Mouse (Mus musculus) thymus, adult 2 months (tissue): Measurements from ENCODE around the gene Tedc2. TPM values are rescaled to one million over a fixed set of nuclear protein-coding genes. Genes with fewer than 3 reads are reported as not detected.

Source experiments
- DNase-seq: peaks from one replicate; pipeline ENCODE4 v3.0.0; 2021
- H3K27ac ChIP-seq: fragments of 200-500 bp; 2 replicates; pipeline ENCODE4 v1.5.1; 2012; ENCODE audit warnings: low read length, control low read depth; ENCODE audit not compliant: control insufficient read depth, insufficient read depth
- H3K27me3 ChIP-seq: fragments of 200-500 bp; 2 replicates; pipeline ENCODE4 v1.6.1; 2012; ENCODE audit warnings: mild to moderate bottlenecking, low read length, moderate library complexity, mixed read lengths; ENCODE audit not compliant: control insufficient read depth, insufficient read depth
- H3K36me3 ChIP-seq: fragments of 200-500 bp; 2 replicates; pipeline ENCODE4 v1.6.1; 2012; ENCODE audit warnings: mild to moderate bottlenecking, low read length, moderate library complexity; ENCODE audit not compliant: control insufficient read depth, insufficient read depth
- H3K4me1 ChIP-seq: fragments of 200-500 bp; replicated peaks from 2 replicates; pipeline ENCODE4 v1.6.1; 2012; ENCODE audit warnings: low read length; ENCODE audit not compliant: control insufficient read depth, insufficient read depth
- H3K4me3 ChIP-seq: fragments of 200-500 bp; 2 replicates; pipeline ENCODE4 v1.5.1; 2012; ENCODE audit warnings: mild to moderate bottlenecking, low read length, control low read depth, moderate library complexity; ENCODE audit not compliant: control insufficient read depth, insufficient read depth
- CTCF ChIP-seq: fragments of 200-500 bp; IDR thresholded peaks from 2 replicates; pipeline ENCODE4 v1.5.1; 2012; ENCODE audit warnings: mild to moderate bottlenecking, control low read depth, low read length, moderate library complexity, borderline replicate concordance; ENCODE audit not compliant: control insufficient read depth, poor library complexity, insufficient read depth; ENCODE audit errors: extremely low read depth
- POLR2A ChIP-seq: fragments of 200-500 bp; IDR thresholded peaks from 2 replicates; pipeline ENCODE4 v1.6.1; 2012; ENCODE audit warnings: mild to moderate bottlenecking, low read length, control low read depth, moderate library complexity; ENCODE audit not compliant: control insufficient read depth, poor library complexity, insufficient read depth; ENCODE audit errors: extremely low read depth
- WGBS: fragments of 180-500 bp; shearing (Covaris S2); methylation state at CpG from one replicate; pipeline ENCODE4 v1.1.7; 2018; 5-methylcytosine and 5-hydroxymethylcytosine counted together
- polyA plus RNA-seq: library from polyadenylated mRNA; depleted of rRNA; stranded (reverse); fragments of >200 nt; gene quantifications from 2 replicates; pipeline ENCODE4 v1.2.3, GENCODE M21; 2012

The Tedc2 gene
- polyA plus RNA-seq, 1 experiment, result 20.0 TPM

DNA sequence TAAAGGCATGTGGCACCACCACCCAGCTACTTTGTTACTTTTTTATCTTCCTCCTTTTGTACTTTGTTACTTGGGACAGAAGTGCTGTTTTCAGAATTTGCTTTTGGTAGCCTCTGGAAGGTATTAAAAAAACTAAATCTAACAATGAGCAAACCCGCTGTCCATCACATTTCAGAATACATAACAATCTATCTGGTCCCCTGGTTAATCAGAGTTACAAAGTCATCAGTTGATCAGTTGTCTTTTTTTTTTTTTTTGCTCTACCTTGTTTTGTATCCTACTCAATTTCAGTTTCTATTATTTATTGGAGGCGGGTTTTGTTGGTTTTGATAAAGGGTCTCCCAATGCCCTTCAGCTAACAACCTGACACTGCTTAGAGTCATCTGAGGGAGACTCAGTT is 31.7 kb upstream of the Tedc2 start:
- peaks cover 7% of the 10 kb centered on the region for H3K4me1 ChIP-seq
- DNase-seq, result no peak
- no peak overlapping the region for H3K27ac ChIP-seq
- WGBS, result 98% methylated on average over 2 of the region's 2 CpGs
- no peaks in the 10 kb centered on the region for H3K27me3 ChIP-seq
- H3K36me3 ChIP-seq, result peaks cover 11% of the 10 kb centered on the region; the same call in 1 of the 2 replicates
- H3K4me3 ChIP-seq, result no peak overlapping the region
- no peak for TF ChIP-seq POLR2A
- no peak for TF ChIP-seq CTCF

DNA sequence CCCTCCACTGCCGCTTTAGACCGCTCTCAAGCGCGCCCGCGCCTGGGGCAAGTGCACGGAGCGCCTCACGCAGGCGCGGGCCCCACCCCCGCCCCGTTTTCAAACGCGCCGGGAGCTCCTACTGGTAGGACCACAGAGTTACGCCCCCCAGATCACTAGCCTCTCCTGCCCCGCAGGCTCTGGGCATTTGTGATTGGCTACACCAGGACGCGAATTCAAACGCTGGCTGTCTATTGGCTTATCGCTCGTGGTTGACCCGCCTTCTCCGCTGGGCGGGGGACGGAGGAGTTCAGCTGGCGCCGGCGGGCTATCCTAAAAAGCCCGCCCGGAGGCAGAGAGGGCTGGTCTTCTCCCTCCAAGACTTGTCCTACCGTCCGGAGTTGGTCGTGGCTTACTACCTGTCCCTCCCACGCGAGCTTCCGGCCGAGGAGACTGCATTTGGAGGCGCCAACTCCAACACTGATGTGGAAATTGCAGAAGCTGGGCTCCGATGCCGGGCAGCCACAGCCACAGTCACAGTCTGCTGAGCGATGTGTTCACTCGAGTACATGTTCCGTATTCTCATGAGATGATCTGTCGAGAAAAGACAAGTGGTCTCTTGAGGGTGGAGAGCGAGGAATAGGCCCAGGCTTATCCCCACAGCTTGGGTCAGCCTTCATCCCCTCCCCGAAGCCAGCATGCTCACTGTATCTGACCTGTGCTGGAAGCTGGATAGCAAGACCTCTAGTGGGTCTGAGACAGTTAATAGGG is 30.8 kb upstream of the Tedc2 start, which contains the start of gene Ccnf:
Ccnf (minus strand) TSS at position 165 of the 750 bp plus-strand sequence.
- Histone ChIP-seq H3K4me3 (peak within 1 kb of the TSS; percentile 77), H3K27ac (peak within 1 kb of the TSS; percentile 20; the same call in 1 of the 2 replicates), H3K27me3 (no peaks in the 10 kb centered on the region), H3K4me1 (peaks cover 7% of the 10 kb centered on the region), H3K36me3 (peaks cover 11% of the 10 kb centered on the region; the same call in 1 of the 2 replicates)
- DNase-seq, result peak; percentile 97
- TF ChIP-seq POLR2A (peak; percentile 68), CTCF (peak; percentile 77)
- under 1% methylated on average over 48 of the region's 48 CpGs for WGBS

DNA sequence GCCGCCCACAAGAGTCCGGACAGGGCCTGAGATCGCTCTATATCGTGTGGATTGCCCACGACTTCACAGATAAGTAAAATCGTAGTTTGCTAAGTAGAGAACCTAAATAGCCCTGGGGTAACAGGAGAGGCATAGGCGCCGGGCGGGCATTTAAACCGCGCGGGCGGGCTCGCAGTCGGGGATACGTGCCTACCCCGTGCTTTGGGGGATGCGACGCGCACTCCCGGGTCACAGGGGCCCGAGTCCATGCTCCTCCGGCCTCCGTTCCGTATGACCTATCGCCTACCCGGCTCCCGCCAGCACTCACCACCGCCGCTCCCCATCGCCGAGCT is 30.3 kb upstream of the Tedc2 start:
- DNase-seq, result no peak
- TF ChIP-seq CTCF (no peak), POLR2A (no peak)
- Histone ChIP-seq H3K27ac (no peak overlapping the region), H3K4me3 (peak overlapping the region; percentile 77), H3K36me3 (peaks cover 11% of the 10 kb centered on the region; the same call in 1 of the 2 replicates), H3K27me3 (no peaks in the 10 kb centered on the region), H3K4me1 (peaks cover 7% of the 10 kb centered on the region)
- WGBS, result under 1% methylated on average over 32 of the region's 32 CpGs

- no peak for DNase-seq
- peaks cover 7% of the 10 kb centered on the region for H3K4me1 ChIP-seq
- no peaks in the 10 kb centered on the region for H3K27me3 ChIP-seq
- no peak overlapping the region for H3K4me3 ChIP-seq
- TF ChIP-seq POLR2A, result no peak
- no peak for TF ChIP-seq CTCF
- peaks cover 28% of the 10 kb centered on the region for H3K36me3 ChIP-seq
- WGBS, result 100% methylated on average over 2 of the region's 2 CpGs
- H3K27ac ChIP-seq, result no peak overlapping the region
Measured at GRCm38 (mm10) chr17:24248641-24249040, 28.0 kb upstream of the Tedc2 start.

GRCm38 (mm10) chr17:24244061-24244460 is 23.4 kb upstream of the Tedc2 start:
- Histone ChIP-seq H3K4me1 (no peaks in the 10 kb centered on the region), H3K27ac (no peak overlapping the region), H3K27me3 (no peaks in the 10 kb centered on the region), H3K36me3 (peaks cover 62% of the 10 kb centered on the region), H3K4me3 (no peak overlapping the region)
- WGBS, result 97% methylated on average over 8 of the region's 8 CpGs
- DNase-seq, result no peak
- TF ChIP-seq POLR2A, result no peak
- no peak for TF ChIP-seq CTCF

- Histone ChIP-seq H3K4me1 (no peaks in the 10 kb centered on the region), H3K27me3 (no peaks in the 10 kb centered on the region), H3K36me3 (peaks cover 62% of the 10 kb centered on the region), H3K4me3 (no peak overlapping the region), H3K27ac (no peak overlapping the region)
- WGBS, result 95% methylated on average over 4 of the region's 4 CpGs
- TF ChIP-seq POLR2A (no peak), CTCF (no peak)
- peak; percentile 54 for DNase-seq
Measured at GRCm38 (mm10) chr17:24243311-24243969, 22.8 kb upstream of the Tedc2 start.
